Mouse (Mus musculus) cerebellum, adult 9-11 months (tissue): ENCODE results near the gene Lrtm2.
"Not testable (repeated sequence)": the region's sequence is repeated elsewhere in the genome, so short reads cannot be mapped to it uniquely, and the experiment has no call there.

Source experiments
- DNase-seq: peaks from one replicate; pipeline ENCODE4 v3.0.0; 2022

Lrtm2 gene

DNA sequence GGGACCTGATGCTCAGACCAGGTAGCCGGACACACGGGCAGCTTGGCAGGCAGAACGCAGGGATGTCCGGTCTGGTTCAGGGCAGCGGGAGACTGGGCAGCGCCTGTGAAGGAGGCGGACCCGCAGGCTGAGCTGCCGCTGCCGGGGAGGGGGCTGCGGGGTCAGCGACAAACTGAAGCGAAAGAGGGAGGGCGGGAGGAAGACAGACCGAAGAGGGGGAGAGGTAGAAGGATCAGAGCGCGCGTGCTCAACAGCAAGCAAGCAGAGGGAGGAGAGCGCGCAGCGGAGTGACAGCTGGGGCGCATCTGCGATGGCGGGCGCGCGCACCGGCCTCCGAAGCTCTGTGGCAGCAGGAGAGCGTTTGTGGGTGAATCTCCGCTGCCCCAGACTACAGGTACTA is at the start of gene Lrtm2:
Gene Lrtm2 (minus strand): TSS at position 261 of the 400 bp plus-strand sequence.
- DNase-seq = peak; percentile 65

- no peak for DNase-seq
These were observed 48.1 kb upstream of the Lrtm2 start for GRCm38 (mm10) chr6:119378631-119379030.

DNA sequence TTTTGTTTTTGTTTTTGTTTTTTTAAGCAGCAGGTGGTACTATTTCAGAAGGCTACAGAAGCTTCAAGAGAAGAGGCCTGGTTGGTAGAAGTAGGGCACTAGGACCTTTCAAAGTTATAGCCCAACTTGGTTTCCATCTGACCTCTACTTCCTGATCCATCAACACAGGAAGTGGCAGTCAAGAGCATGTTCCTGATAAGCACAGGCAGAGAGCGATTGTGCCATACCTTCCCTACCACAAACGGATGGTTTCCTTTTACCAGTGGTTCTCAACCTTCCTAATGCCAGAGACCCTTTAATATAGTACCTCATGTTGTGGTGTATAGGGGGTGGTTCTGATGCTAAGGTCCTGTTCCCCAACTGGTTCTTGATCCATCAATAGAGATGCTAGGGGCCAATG is 47.0 kb upstream of the Lrtm2 start:
- DNase-seq = no peak

DNA sequence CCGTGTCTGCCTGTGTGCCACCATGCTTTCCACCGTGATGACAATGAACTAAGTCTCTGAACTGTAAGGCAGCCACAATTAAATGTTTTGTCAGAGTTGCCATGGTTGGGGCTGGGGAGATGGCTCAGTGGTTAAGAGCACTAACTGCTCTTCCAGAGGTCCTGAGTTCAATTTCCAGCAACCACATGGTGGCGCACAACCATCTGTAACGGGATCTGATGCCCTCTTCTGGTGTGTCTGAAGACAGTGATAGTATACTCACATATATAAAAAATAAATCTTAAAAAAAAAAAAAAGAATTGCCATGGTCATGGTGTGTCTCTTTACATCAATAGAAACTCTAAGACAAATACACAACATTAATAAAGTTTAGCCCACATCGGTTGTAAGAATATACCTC is 44.5 kb upstream of the Lrtm2 start:
- no peak for DNase-seq

- DNase-seq = no peak
These were observed 42.6 kb upstream of the Lrtm2 start for GRCm38 (mm10) chr6:119373000-119373705.

- no peak for DNase-seq
These were observed 41.7 kb upstream of the Lrtm2 start for GRCm38 (mm10) chr6:119372237-119372636.

- no peak for DNase-seq
These were observed 41.1 kb upstream of the Lrtm2 start for GRCm38 (mm10) chr6:119371624-119372023.

- no peak for DNase-seq
These were observed 36.8 kb upstream of the Lrtm2 start for GRCm38 (mm10) chr6:119367382-119367781.

DNA sequence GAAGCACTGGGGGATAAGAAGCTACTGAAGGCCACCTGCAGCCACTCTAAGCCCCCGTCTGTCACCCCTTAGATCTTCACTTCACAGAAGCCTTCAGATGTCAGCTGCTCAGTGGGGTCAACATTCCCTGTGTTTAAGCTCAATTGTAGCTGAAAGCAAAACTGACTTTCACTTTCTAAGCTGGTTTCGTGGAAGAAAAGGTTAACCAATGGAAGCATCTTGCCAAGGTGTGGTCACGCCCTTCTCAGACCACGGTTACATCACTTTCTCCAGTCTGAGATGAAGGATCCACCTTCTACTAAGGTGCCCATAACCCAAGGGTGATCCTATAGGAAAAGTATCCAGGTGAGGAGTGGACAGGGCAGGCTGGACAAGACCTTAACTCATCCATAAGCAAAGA is 36.2 kb upstream of the Lrtm2 start:
- DNase-seq = not testable (repeated sequence)

DNA sequence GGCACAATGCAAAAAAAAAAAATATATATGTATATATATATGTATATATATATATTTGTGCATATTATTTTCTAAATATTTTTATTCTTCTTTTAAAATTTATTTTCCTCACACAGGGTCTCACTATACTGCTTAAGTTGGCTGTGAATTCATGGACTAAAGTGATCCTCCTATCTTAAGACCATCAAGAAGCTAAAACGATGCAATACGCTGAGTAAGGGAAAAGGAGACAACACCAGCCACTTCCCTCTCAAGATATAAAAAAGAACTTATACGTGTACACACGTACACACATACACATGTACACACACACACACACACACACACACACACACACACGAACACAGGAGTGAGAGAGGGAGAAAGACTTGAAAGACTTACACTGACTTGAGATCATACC is 33.0 kb upstream of the Lrtm2 start:
- no peak for DNase-seq

DNA sequence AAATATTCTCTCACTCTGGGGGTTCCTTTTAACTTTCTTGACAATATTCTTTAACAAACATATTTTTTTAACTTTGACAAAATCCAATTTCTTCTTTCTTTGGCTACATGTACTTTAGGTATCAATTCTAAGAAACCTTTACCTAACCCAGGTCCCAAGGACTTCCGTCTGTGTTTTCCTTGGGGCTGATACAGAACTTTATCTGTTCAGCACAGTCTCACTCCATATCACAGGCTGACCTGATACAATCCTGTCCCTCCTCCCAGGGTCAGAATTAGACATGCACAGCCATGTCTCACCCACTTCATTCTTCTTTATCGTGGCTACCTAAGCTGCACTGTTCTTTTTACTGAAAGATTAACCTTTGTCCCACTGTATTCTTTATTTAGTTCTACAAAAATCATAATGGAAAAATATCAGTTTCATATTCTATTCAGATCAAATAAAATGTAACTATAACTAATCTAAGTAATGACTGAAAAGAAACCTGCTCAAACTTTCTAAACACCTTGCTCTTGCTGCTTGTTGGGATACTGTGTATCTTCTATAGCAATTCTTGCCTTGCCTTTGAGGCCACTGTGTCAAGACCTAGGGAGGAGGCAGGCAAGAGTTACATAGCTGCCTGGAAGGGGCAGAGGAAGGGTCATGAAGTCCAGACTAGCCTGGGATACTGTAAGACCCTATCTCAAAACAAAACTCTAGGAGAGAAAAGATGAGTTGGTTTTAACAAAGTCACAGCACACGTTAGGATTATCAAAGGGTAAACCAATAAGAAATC is 30.5 kb upstream of the Lrtm2 start:
- DNase-seq = no peak

DNA sequence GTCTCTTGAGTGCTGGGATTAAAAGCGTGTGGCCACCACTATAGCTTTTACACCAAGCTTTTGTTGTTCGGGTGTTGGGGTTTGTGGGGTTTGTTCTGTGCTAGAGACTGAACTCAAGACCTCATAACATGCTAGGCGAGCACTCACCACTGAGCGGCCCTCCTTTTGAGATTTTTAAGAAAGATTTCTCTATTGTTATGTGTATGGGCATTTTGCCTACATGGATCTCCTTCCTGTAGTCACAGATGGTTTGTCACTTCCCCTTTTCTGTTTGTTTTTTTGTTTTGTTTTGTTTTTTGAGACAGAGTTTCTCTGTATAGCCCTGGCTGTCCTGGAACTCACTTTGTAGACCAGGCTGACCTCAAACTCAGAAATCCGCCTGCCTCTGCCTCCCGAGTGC is 29.7 kb upstream of the Lrtm2 start:
- DNase-seq = not testable (repeated sequence)

DNA sequence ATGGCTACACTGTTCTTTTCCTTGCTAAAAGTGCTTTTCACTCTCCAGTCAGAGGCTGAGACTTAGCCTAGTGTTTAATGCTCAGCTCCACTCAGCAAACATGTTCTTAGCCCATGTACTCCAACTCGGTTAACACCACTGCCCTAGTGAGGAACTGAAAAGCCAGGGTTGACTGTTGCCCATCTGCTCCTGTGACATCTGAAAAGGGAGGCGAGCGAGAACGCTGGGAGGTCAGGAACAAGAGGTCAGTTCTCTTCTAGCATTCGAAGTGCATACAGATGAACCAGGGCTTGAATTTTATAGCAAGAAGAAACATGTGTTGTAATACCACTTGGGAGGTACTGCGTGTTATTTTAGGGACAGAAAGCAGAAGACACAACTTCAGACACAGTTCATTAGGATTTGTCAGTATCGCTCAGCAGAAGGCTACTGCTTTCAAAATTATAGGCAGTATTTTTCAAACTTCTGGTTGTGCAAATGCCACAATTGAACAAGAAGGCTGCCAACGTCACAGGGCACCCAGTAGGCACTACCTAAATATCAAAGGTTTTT is 27.5 kb upstream of the Lrtm2 start:
- no peak for DNase-seq

DNA sequence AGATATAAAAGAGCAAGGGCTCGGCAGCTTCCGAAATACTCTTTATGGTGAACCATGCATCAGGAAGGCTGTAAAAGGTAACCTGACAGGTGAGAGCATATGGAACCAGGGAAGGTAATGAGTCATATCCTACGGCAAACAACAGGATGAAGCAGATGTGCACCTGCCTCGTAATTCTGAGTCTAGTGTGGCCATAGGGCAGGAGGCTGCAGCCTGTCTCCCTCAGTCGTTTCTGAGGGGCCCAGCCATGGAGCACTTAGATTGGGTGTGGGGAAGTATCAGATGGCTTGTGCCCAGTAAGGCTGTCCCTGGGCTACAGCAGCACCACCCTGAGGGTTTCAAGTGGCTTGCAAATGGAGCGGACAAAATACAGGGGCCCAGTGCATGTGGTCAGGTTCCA is 21.9 kb upstream of the Lrtm2 start:
- DNase-seq = no peak

GRCm38 (mm10) chr6:119351656-119352055 is 21.1 kb upstream of the Lrtm2 start:
- no peak for DNase-seq

- DNase-seq = no peak
These were observed 20.2 kb upstream of the Lrtm2 start for GRCm38 (mm10) chr6:119350703-119351198.

- DNase-seq = peak; percentile 78
These were observed 17.7 kb upstream of the Lrtm2 start for GRCm38 (mm10) chr6:119348234-119348633.

- DNase-seq = no peak
These were observed 17.2 kb upstream of the Lrtm2 start for GRCm38 (mm10) chr6:119347813-119348212.

- peak; percentile 79 for DNase-seq
These were observed 15.7 kb upstream of the Lrtm2 start for GRCm38 (mm10) chr6:119346257-119346656.

DNA sequence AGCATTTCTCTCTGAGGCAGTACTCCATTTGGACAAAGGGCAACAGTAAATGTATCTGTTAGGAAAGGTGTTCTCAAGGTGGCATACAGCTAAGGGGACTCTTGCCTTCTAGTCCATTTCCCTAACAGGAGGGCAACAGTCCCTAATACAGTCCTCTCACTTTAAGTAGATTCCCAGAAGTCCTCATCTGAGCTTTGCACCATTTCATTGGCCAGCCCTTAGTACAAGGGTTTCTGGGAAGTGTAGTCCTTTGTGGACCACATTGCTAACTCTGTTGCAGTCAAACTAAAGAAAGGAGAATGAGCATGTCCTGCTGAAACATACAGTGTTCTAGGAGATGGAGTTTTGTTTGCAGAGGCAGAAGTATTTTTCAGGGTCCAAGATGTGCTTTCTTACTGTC is 10.8 kb upstream of the Lrtm2 start:
- DNase-seq = no peak

DNA sequence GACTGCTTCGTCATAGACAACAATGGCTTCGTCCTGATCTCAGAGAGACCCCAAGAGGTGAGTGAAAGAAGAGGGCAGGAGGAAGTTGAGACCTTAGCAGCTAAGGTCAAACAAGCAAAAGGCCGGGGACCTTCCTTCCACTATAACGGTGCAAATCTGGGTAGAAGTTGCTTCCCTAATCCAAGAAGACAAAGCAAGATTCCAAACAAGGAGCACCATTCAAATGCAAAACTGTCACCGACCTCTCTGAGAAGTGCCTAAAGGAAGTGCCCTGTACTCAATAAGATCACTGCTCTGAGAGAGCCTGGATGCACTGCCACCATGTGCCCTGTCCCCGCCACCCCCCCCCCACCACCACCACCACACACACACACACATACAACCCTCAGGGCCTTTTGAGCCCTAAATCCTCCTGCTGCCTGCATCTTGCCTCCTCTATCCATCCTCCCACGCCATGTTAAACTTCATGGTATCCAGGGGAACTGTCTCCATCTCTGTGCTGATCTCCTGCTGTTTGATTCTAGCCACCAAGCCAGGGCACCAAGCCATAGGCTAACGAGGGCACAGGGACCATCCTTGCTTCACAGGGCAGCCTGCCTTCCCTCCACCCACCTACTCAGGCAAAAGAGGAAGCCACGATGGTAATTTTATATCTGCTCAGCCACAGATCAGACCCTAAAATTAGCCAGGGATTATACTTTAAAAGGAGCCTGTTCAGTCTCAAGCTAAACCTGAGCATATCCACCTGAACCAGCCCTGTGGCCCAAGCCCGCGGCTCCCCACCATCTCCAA is 7.8 kb upstream of the Lrtm2 start:
- no peak for DNase-seq

DNA sequence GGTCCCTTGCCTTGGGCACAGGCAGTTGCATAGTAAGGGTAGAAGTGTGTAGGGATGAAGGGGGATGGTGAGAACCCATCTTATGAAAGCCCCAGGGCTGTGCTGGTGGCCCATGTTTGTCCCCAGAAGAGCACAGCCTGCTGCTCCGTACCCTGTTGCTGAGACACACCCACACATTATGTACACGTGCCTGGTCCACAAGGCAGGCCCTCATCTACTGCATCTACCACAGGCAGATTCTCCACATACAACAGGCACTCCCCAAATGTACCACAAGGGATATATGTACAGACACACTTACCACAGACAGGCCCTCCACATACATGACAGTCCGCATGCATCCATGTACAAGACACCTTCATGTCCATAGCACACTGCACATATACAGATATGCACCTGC is 6.7 kb upstream of the Lrtm2 start:
- no peak for DNase-seq

GRCm38 (mm10) chr6:119336124-119336523 is 5.6 kb upstream of the Lrtm2 start:
- no peak for DNase-seq
